Mouse (Mus musculus) forelimb bud, embryonic 11.5 days (tissue): Measurements from ENCODE around the gene Smc2.
A peak's percentile ranks its signal among the peaks of the same experiment; 100 is the strongest.
"Not testable (repeated sequence)": the region's sequence is repeated elsewhere in the genome, so short reads cannot be mapped to it uniquely, and the experiment has no call there.

ENCODE experiments used
- DNase-seq: peaks from one replicate; pipeline ENCODE4 v3.0.0-alpha.2; 2012; ENCODE audit warnings: low read depth, low spot score

Smc2 gene

DNA sequence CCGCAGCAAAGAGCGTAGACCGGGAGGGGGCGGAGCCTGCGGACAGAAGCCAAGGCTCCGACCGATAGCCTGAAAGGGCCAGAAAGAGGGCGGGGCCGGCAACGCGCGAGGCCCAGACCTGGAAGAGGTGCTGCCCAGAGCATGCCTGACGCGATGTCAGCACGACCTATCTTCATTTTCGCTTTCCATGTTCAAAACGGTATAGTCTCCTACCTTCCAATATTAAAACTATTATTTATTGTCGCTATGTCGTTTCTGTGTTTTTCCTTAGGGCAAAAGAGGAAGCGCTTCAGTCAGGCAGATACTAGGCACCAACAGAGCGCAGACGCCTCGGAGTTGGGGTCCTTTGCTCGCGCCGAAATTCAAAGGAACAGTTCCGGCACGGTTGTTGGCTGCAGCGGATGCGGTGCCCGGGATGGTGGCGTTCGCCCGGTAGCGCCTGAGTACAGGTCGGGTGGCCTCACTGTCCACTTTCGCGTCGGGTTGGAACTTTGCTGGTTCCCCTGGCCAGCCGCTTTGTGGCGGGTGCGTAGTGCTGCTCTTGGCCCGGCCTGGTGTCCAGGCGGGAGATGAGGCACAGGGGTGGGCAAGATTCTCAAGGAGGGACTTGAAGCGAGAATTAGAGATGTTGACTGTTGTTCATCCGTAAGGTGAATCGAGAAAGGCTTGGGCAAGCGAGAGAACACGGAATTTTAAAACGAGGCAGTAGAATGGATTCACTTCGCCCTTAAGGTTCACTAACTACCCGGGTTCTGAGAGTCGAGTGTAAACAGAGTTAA lies at the start of gene Smc2:
Gene Smc2 (plus strand): TSS at position 358 of the 779 bp plus-strand sequence.
- peak; percentile 92 for DNase-seq

DNA sequence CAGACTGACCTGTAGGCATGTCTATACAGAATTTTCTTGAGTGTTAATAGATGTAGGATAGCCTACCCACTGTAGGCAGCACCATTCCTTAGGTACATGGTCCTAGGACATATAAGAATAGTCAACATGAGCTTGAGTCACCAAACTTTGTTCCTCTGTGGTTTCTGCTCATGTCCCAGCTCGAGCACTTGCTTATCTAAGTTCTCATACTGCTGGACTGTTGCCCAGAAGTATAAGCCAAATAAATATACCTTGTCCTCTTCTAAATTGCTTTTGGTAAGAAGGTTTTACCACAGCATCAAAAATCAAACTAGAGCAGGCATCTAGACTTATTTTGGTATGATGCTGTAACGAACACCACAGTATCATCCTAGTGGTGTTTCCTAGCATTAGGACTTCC lies 27.5 kb upstream of the Smc2 start:
- DNase-seq = no peak

- no peak for DNase-seq
These were observed 15.4 kb upstream of the Smc2 start for GRCm38 (mm10) chr4:52423653-52424052.

- DNase-seq = peak; percentile 58
These were observed 9.5 kb upstream of the Smc2 start for GRCm38 (mm10) chr4:52429310-52430198.

DNA sequence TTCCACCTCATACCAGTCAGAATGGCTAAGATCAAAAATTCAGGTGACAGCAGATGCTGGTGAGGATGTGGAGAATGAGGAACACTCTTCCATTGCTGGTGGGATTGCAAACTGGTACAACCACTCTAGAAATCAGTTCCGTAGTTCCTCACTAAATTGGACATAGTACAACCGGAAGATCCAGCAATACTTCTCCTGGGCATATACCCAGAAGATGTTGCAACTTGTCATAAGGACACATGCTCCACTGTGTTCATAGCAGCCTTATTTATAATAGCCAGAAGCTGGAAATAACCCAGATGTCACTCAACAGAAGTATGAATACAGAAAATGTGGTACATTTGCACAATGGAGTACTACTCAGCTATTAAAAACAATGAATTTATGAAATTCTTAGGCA lies 3.5 kb upstream of the Smc2 start:
- not testable (repeated sequence) for DNase-seq

- no peak for DNase-seq
These were observed 615 bp upstream of the Smc2 start for GRCm38 (mm10) chr4:52438371-52438885.

DNA sequence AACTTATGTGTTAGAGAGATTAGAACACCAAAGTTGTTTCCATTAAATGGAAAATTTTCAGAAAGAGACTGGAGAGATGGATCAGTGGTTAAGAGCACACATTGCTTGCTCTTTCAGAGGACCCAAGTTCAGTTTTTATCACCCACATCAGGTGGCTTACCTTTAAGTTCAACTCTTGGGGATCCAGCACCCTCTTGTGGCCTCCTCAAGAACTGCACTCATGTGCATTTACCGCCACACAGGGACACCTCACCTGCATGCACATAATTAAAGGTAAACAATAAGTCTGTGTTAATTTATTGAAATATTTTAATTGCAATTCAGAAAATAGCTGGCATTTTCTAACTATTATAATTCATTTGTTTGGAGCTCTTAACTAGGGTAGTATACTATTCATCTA lies 20.7 kb downstream of the Smc2 start:
- peak; percentile 13 for DNase-seq

- DNase-seq = no peak
These were observed 22.3 kb downstream of the Smc2 start for GRCm38 (mm10) chr4:52461321-52461720.

GRCm38 (mm10) chr4:52473431-52473830 lies 34.4 kb downstream of the Smc2 start:
- no peak for DNase-seq

GRCm38 (mm10) chr4:52487486-52487885 lies 48.4 kb downstream of the Smc2 start:
- DNase-seq = no peak

GRCm38 (mm10) chr4:52497144-52497543 lies 58.1 kb downstream of the Smc2 start, which contains the start of gene Vma21-ps:
Vma21-ps (minus strand) TSS chr4:52497244.
- not testable (repeated sequence) for DNase-seq

GRCm38 (mm10) chr4:52517580-52517979 lies 78.5 kb downstream of the Smc2 start:
- DNase-seq = no peak

DNA sequence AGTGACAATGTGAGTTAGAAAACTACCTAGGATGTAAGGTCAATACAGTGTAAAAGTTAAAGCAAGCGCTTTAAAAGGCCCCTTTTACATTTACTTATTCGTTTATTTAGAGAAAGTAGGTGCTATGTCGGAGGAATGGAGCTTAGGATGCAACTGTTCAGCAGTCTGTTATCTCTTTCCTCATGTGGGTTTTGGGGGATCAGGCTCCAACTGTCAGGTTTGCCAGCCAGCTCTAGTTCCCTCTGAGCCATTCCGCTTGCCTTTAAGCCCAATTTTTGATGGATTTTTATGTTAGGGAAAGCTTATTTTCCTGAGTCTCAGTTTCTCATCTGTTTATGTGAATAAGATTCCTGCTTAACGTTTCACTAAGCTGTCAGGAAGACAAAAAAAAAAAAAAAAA lies 80.3 kb downstream of the Smc2 start:
- no peak for DNase-seq

DNA sequence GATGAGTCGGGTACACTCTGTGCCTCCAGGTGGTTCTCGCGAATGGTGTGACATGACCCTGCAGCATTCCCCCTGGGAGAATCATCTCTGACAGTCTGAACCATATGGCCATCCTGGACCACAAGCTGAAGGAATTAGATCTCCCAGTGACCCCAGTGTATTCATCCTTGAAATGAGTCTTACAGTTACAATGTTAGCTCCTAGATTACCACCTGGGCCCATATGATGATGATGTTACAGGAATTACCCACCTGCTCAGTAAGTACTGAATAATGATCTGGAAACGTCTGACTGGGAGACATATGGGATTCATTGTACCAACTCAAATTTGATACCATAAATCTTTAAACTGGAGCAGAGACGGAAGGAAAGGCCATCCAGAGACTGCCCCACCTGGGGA lies 87.4 kb downstream of the Smc2 start:
- DNase-seq = peak; percentile 9

- DNase-seq = no peak
These were observed 91.6 kb downstream of the Smc2 start for GRCm38 (mm10) chr4:52530636-52531035.
